Mouse (Mus musculus): ENCODE measurements around the gene Eipr1.
A peak's percentile ranks its signal among the peaks of the same experiment; 100 is the strongest.

Gene Eipr1

DNA sequence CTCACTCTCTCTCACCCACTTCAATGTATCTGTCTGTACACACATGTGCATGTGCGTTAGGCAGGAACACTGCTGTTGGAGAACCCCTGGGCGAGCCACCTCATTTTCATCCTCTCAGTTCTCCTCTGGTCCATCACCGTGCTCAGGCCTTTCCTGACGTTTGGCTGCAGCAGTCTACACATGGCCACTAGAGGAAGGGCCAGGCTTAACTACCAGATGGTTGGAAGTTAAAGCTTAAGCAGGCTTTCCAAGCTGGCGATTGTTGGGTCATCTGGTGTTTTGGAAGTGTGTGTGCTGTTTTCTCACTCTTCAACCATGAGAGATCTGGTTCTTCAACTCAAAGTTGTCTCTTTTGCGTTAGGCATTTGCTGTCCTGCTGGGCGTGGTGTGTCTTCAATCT is 71.9 kb downstream of the Eipr1 start:
- no peak for DNase-seq (ENCODE audit: low spot score)

DNA sequence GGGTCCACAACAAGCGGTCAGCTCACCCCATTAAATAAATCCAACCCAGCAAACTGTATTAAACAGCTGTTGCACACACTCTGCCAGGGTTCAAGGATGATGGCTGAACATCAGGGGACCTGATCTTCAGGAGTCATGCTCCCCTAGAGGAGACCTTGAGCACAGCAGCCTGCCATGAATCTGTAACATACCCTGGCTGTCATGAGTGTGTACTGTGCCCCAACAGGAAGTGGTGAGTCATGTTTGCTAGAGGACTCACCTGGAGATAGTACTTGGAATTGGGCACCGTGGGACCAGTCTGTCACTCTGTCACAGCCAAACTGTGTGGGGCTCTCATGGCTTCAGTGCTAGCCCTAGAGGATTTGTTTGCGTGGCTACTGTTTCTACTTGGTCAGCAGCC is 77.9 kb downstream of the Eipr1 start:
- no peak for DNase-seq (ENCODE audit: low spot score)

GRCm38 (mm10) chr12:28830471-28830870 is 78.9 kb downstream of the Eipr1 start:
- DNase-seq (ENCODE audit: low spot score) = no peak

GRCm38 (mm10) chr12:28831066-28831733 is 79.6 kb downstream of the Eipr1 start:
- peak; percentile 86 for DNase-seq (ENCODE audit: low spot score)

DNA sequence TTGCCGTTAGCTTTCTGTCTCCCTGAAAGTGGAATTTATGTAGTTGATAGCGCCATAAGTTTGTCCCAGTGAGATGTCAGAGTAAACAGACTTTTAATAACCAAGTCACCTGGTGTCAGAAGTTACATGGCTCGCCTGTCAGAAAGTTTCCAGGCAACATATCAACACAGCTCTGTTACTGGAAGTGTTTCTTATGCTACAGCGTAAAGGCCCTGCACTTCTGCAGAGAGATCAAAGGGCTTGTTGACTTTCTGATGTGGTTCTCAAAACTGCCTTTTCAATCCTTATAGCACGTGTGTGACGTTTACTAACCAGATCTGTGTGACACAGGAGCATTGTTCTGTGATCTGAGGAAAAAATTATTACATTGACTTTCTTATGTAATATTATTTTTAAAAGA is 82.7 kb downstream of the Eipr1 start:
- no peak for DNase-seq (ENCODE audit: low spot score)

GRCm38 (mm10) chr12:28835683-28836082 is 84.1 kb downstream of the Eipr1 start:
- DNase-seq (ENCODE audit: low spot score) = no peak

DNA sequence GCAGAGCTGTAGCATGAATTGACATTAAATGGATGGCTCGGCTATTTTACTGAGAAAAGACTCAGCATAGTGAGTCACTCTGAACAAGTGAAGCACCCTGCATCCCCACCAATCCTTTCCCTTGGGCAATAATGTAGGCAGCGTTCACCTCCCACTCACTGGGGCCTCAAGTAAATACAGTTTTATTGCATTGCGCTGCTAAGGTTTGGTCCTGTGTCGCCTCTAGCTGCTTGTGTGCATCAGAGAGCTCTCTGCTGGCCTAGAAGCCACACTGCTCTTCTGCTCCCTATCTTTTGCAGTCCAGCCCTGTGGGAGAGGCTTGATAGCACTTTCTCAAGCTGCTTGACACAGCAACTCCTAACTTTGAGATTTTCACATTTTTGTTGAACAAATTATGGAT is 86.7 kb downstream of the Eipr1 start:
- no peak for DNase-seq (ENCODE audit: low spot score)

- no peak for DNase-seq (ENCODE audit: low spot score)
These were observed 87.4 kb downstream of the Eipr1 start for GRCm38 (mm10) chr12:28838971-28839370.

- DNase-seq (ENCODE audit: low spot score) = peak; percentile 65
These were observed 89.6 kb downstream of the Eipr1 start for GRCm38 (mm10) chr12:28841179-28841698.

DNA sequence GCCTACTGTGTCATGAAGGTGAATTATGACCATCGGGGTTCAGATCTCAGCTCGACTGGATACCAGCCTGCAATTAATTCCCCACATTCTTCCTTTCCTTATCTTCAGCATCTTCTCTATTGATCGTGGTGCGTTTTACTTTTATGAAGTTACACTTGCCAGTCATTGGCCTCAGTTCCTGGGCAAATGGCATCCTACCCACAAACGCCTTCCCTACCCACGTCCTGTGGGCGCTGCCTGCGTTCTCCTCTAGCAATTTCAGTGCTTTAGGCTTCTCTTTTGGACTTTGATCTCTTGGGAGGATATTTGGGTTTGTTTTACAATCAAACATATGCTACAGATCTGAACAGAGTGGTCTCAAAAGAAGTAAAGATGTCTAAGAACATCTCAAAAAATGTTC is 94.2 kb downstream of the Eipr1 start:
- no peak for DNase-seq (ENCODE audit: low spot score)

DNA sequence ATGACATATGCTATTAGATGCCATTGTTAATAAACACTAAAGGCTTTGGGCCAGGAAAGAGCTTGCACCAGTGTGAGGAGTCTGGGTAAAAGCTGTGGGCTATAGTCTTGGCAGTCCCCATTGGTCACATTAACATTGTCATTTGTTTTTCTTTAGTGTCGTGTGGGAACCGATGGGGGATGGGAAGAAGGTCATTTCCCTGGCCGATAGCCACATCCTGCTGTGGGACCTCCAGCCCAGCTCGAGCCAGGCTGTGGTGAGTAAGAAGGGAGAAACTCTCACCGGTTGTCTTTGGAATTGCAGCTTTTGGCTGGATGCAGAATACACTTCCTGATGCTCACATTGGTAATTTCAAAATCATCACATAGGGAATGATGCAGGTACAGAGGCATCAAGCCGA is 95.8 kb downstream of the Eipr1 start:
- no peak for DNase-seq (ENCODE audit: low spot score)

- DNase-seq (ENCODE audit: low spot score) = no peak
These were observed 97.4 kb downstream of the Eipr1 start for GRCm38 (mm10) chr12:28848726-28849612.

GRCm38 (mm10) chr12:28859495-28860263 is 108.1 kb downstream of the Eipr1 start:
- no peak for DNase-seq (ENCODE audit: low spot score)

GRCm38 (mm10) chr12:28860264-28860560 is 108.6 kb downstream of the Eipr1 start:
- DNase-seq (ENCODE audit: low spot score) = no peak

- DNase-seq (ENCODE audit: low spot score) = no peak
These were observed 111.7 kb downstream of the Eipr1 start for GRCm38 (mm10) chr12:28863260-28863659.

- DNase-seq (ENCODE audit: low spot score) = no peak
These were observed 114.5 kb downstream of the Eipr1 start for GRCm38 (mm10) chr12:28866121-28866520.

- DNase-seq (ENCODE audit: low spot score) = no peak
These were observed 117.2 kb downstream of the Eipr1 start for GRCm38 (mm10) chr12:28868794-28869193.

- no peak for DNase-seq (ENCODE audit: low spot score)
These were observed 120.7 kb downstream of the Eipr1 start for GRCm38 (mm10) chr12:28872271-28872670.

DNA sequence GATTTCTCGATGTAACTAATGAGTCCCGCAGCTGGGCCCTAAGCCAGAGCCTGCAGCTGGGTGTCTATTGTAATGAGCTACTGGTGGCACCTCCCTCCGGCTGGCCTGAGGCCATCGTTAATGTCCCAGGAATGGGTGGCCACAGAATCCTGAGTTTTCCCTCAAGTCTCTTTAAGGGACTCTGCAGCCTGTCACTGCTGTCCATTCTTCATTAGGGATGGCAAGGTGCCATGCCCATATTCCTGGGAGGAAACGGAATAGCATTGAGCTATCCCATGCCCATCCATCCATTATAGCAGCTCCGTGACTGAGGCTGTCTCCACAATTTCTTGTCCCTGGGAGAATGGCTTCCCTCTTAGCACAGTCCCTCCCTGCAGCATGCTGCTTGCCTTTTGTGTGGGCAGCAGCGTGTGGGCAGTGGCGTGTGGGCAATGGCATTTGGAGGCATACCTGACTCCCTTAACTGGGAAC is 123.2 kb downstream of the Eipr1 start:
- no peak for DNase-seq (ENCODE audit: low spot score)

- DNase-seq (ENCODE audit: low spot score) = no peak
These were observed 123.9 kb downstream of the Eipr1 start for GRCm38 (mm10) chr12:28875471-28875870.

- DNase-seq (ENCODE audit: low spot score) = no peak
These were observed 128.9 kb downstream of the Eipr1 start for GRCm38 (mm10) chr12:28880471-28880870.

DNA sequence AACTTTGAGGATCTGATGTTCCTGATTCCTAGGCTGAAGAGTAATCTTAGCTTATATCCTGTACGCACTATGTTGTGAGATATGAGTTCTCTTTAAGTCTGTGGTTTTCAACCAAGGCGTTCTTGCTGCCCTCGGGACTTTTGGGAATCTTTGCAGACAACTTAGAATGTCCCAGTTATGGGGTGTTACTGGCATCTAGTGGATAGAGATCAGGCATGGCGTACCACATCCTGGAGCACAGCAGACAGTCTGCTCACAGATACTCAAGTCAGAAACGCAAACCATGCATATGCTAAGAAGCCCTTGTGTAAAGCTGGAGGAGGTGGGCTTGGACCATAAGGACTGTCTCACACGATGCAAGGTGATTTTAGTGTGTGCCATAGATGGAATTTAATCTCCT is 136.1 kb downstream of the Eipr1 start:
- DNase-seq (ENCODE audit: low spot score) = peak; percentile 5
